Mouse (Mus musculus) right cerebral cortex, postnatal 14 days (tissue): Measurements from ENCODE around the gene Coq4.

Experiments used
- DNase-seq: peaks from one replicate; pipeline ENCODE4 v3.0.0; 2022

Coq4 gene

GRCm38 (mm10) chr2:29846911-29847310 lies 59.6 kb downstream of the Coq4 start:
- DNase-seq: no peak
